Mouse (Mus musculus) MEL (cell line): ENCODE results near the gene Cerk. TPM values are rescaled to one million over a fixed set of nuclear protein-coding genes. Genes with fewer than 3 reads are reported as not detected.
"Not testable (repeated sequence)": the region's sequence is repeated elsewhere in the genome, so short reads cannot be mapped to it uniquely, and the experiment has no call there.

Experiments used
- DNase-seq: peaks from one replicate; pipeline ENCODE4 v3.0.0; 2011; ENCODE audit warnings: low read depth, low spot score
- H3K27ac ChIP-seq: 2 replicates; pipeline ENCODE4 v1.5.1; 2012; ENCODE audit warnings: low read depth, mild to moderate bottlenecking, control low read depth, low read length, moderate library complexity; ENCODE audit not compliant: control insufficient read depth
- H3K27me3 ChIP-seq, 2 experiments: fragments of 150-350 bp in 1 of 2; sonication (generic) in 1 of 2; 2 replicates each; pipeline ENCODE4 v1.6.1; 2012; ENCODE audit warnings: low read length in 2 of 2, mild to moderate bottlenecking in 2 of 2, improper control_type of control experiment in 1 of 2, moderate library complexity in 1 of 2; ENCODE audit not compliant: insufficient read depth in 2 of 2, control insufficient read depth in 1 of 2
- H3K36me3 ChIP-seq, 2 experiments: 2 replicates each; pipeline ENCODE4 v1.6.1; 2012 to 2014; ENCODE audit warnings: low read length in 2 of 2, improper control_type of control experiment in 1 of 2, inconsistent platforms in 1 of 2, mild to moderate bottlenecking in 1 of 2; ENCODE audit not compliant: insufficient read depth in 2 of 2, control insufficient read depth in 1 of 2
- H3K4me1 ChIP-seq, 2 experiments: fragments of 150-350 bp in 1 of 2; sonication (generic) in 1 of 2; 2 replicates each; pipeline ENCODE4 v1.6.1; 2012; ENCODE audit warnings: low read length in 2 of 2, improper control_type of control experiment in 1 of 2, mild to moderate bottlenecking in 1 of 2; ENCODE audit not compliant: insufficient read depth in 2 of 2, control insufficient read depth in 1 of 2
- H3K4me3 ChIP-seq, 2 experiments: fragments of 150-350 bp in 1 of 2; sonication (generic) in 1 of 2; 2 replicates each; pipeline ENCODE4 v1.5.1; 2012; ENCODE audit warnings: low read depth in 2 of 2, low read length in 2 of 2, mild to moderate bottlenecking in 2 of 2, moderate library complexity in 2 of 2, control low read depth in 1 of 2, improper control_type of control experiment in 1 of 2; ENCODE audit not compliant: control insufficient read depth in 1 of 2, insufficient read depth in 1 of 2
- H3K79me2 ChIP-seq: 2 replicates; pipeline ENCODE4 v1.6.1; 2012; ENCODE audit warnings: mild to moderate bottlenecking, low read length, moderate library complexity; ENCODE audit not compliant: control insufficient read depth, poor library complexity, insufficient read depth
- H3K9ac ChIP-seq: 2 replicates; pipeline ENCODE4 v1.6.1; 2012; ENCODE audit warnings: low read depth, mild to moderate bottlenecking, control low read depth, low read length, moderate library complexity; ENCODE audit not compliant: control insufficient read depth, poor library complexity, severe bottlenecking
- H3K9me3 ChIP-seq: fragments of 150-350 bp; sonication (generic); replicated peaks from 2 replicates; pipeline ENCODE4 v1.6.1; 2012; ENCODE audit warnings: mild to moderate bottlenecking, low read length, improper control_type of control experiment, moderate library complexity; ENCODE audit not compliant: insufficient read depth
- CTCF ChIP-seq, 3 experiments: IDR thresholded peaks in 2 of 3; conservative IDR thresholded peaks in 1 of 3; 2 replicates each; pipeline ENCODE4 v1.5.1; 2011 to 2012; ENCODE audit warnings: low read length in 3 of 3, low read depth in 2 of 3, mild to moderate bottlenecking in 2 of 3, improper control_type of control experiment in 1 of 3, inconsistent platforms in 1 of 3, mixed read lengths in 1 of 3, moderate library complexity in 1 of 3; ENCODE audit not compliant: control insufficient read depth in 1 of 3, insufficient read depth in 1 of 3, poor library complexity in 1 of 3, severe bottlenecking in 1 of 3
- EP300 ChIP-seq, 2 experiments: IDR thresholded peaks; 2 replicates each; pipeline ENCODE4 v1.6.1; 2011; ENCODE audit warnings: improper control_type of control experiment in 2 of 2, low read length in 2 of 2, low read depth in 1 of 2, mild to moderate bottlenecking in 1 of 2
- ETS1 ChIP-seq: IDR thresholded peaks from 2 replicates; pipeline ENCODE4 v1.6.1; 2012; ENCODE audit warnings: low read depth, mild to moderate bottlenecking, inconsistent platforms, low read length, improper control_type of control experiment, moderate library complexity
- GATA1 ChIP-seq: IDR thresholded peaks from 2 replicates; pipeline ENCODE4 v1.6.1; 2011; ENCODE audit warnings: low read depth, low read length, improper control_type of control experiment
- MAFK ChIP-seq: IDR thresholded peaks from 2 replicates; pipeline ENCODE4 v1.6.1; 2011; ENCODE audit warnings: low read depth, mild to moderate bottlenecking, low read length, improper control_type of control experiment, borderline replicate concordance
- MAX ChIP-seq: IDR thresholded peaks from 2 replicates; pipeline ENCODE4 v1.6.1; 2011; ENCODE audit warnings: low read length, improper control_type of control experiment
- MXI1 ChIP-seq: IDR thresholded peaks from 2 replicates; pipeline ENCODE4 v1.6.1; 2011; ENCODE audit warnings: mild to moderate bottlenecking, low read depth, low read length, improper control_type of control experiment
- MYB ChIP-seq: IDR thresholded peaks from 2 replicates; pipeline ENCODE4 v1.6.1; 2011; ENCODE audit warnings: mild to moderate bottlenecking, low read depth, low read length, improper control_type of control experiment
- MYC ChIP-seq: IDR thresholded peaks from 2 replicates; pipeline ENCODE4 v1.6.1; 2011; ENCODE audit warnings: low read depth, mild to moderate bottlenecking, low read length, improper control_type of control experiment, moderate library complexity
- NELFE ChIP-seq: IDR thresholded peaks from 2 replicates; pipeline ENCODE4 v1.6.1; 2011; ENCODE audit warnings: low read depth, low read length, improper control_type of control experiment
- POLR2A ChIP-seq, 2 experiments: IDR thresholded peaks; 2 replicates each; pipeline ENCODE4 v1.6.1; 2011 to 2012; ENCODE audit warnings: low read length in 2 of 2, mild to moderate bottlenecking in 2 of 2, control low read depth in 1 of 2, improper control_type of control experiment in 1 of 2, low read depth in 1 of 2, moderate library complexity in 1 of 2; ENCODE audit not compliant: control insufficient read depth in 1 of 2, insufficient read depth in 1 of 2, poor library complexity in 1 of 2
- RCOR1 ChIP-seq: IDR thresholded peaks from 2 replicates; pipeline ENCODE4 v1.6.1; 2012; ENCODE audit warnings: low read depth, mild to moderate bottlenecking, inconsistent platforms, low read length, improper control_type of control experiment
- SIN3A ChIP-seq: IDR thresholded peaks from 2 replicates; pipeline ENCODE4 v1.6.1; 2012; ENCODE audit warnings: low read length, improper control_type of control experiment, inconsistent platforms
- TAL1 ChIP-seq: IDR thresholded peaks from 2 replicates; pipeline ENCODE4 v1.6.1; 2012; ENCODE audit warnings: mild to moderate bottlenecking, inconsistent platforms, low read length, moderate library complexity, mixed read lengths
- TBP ChIP-seq: IDR thresholded peaks from 2 replicates; pipeline ENCODE4 v1.8.0; 2011; ENCODE audit warnings: low read depth, low read length, improper control_type of control experiment
- TCF12 ChIP-seq: IDR thresholded peaks from 2 replicates; pipeline ENCODE4 v1.6.1; 2014; ENCODE audit warnings: low read depth, mild to moderate bottlenecking, inconsistent platforms, low read length, improper control_type of control experiment, moderate library complexity
- ZC3H11A ChIP-seq: IDR thresholded peaks from 2 replicates; pipeline ENCODE4 v1.6.1; 2012; ENCODE audit warnings: low read depth, mild to moderate bottlenecking, inconsistent platforms, low read length, improper control_type of control experiment
- ZKSCAN1 ChIP-seq: IDR thresholded peaks from 2 replicates; pipeline ENCODE4 v1.6.1; 2012; ENCODE audit warnings: low read depth, mild to moderate bottlenecking, inconsistent platforms, low read length, improper control_type of control experiment, moderate library complexity
- ZMIZ1 ChIP-seq: IDR thresholded peaks from 2 replicates; pipeline ENCODE4 v1.6.1; 2012; ENCODE audit warnings: low read depth, mild to moderate bottlenecking, inconsistent platforms, low read length, improper control_type of control experiment, moderate library complexity
- ZNF384 ChIP-seq: IDR thresholded peaks from 2 replicates; pipeline ENCODE4 v1.6.1; 2012; ENCODE audit warnings: low read depth, mild to moderate bottlenecking, inconsistent platforms, low read length, improper control_type of control experiment
- polyA plus RNA-seq, 2 experiments: library from polyadenylated mRNA; stranded (reverse) in 1 of 2; unstranded in 1 of 2; fragments of >175 nt in 1 of 2; fragments of >200 nt in 1 of 2; gene quantifications; 2 replicates each; pipeline versions ENCODE4 v1.2.1 to v1.2.4; 2012; ENCODE audit warnings: low replicate concordance in 2 of 2, low read depth in 1 of 2; ENCODE audit not compliant: insufficient read length in 2 of 2, insufficient read depth in 1 of 2, missing spikeins in 1 of 2
- total RNA-seq: library from RNA; depleted of rRNA; stranded (reverse); fragments of 300-350 nt; gene quantifications from 2 replicates; pipeline ENCODE4 v1.2.3, GENCODE M21; 2012

Gene Cerk
- total and polyA plus RNA-seq, 3 experiments: 4.1 to 9.5 TPM; not detected in 1

DNA sequence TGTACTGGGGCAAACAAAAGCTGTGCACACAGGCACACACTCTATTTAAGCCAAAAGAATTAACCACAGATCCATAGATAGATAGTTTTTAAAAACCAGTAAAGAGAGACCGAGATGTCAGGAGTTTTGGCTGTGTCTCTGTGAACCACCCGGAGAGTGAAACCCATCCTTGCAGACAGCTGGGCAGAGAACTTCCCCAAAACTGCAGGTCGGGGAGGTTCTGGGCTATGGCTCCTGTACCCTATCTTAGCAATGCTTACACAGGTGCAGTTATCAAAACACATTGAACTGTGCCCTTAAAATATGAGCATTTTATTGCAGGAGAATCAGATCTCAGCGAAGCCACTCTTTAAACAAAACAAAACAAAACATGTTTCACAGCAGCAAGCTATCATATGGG is 5.5 kb downstream of the Cerk start:
- TF ChIP-seq CTCF (IDR thresholded peaks at IDR 0.05 in 2 of 3, conservative IDR thresholded peaks at IDR 0.05 in 1 of 3; ENCODE audit: control insufficient read depth in 1 of 3, insufficient read depth in 1 of 3, low read depth in 2 of 3, low read length in 3 of 3, poor library complexity in 1 of 3, severe bottlenecking in 1 of 3): no peak
- TF ChIP-seq SIN3A: no peak; the same call in 1 of the 2 replicates
- TF ChIP-seq MYB: no peak
- TF ChIP-seq TBP: 0 out of 2 replicates have a peak, but pooled peaks have one; percentile 9
- TF ChIP-seq EP300 (IDR thresholded peaks at IDR 0.05; ENCODE audit: low read depth in 1 of 2, low read length in 2 of 2): peak; percentile 53 to 69; a peak in 3 of 4 replicates
- TF ChIP-seq TCF12: peak; percentile 79
- TF ChIP-seq RCOR1: peak; percentile 53
- peak; percentile 44 for TF ChIP-seq GATA1
- no peak for TF ChIP-seq ZMIZ1
- no peak for TF ChIP-seq ZKSCAN1
- no peak for TF ChIP-seq POLR2A (IDR thresholded peaks at IDR 0.05; ENCODE audit: control insufficient read depth in 1 of 2, insufficient read depth in 1 of 2, low read depth in 1 of 2, low read length in 2 of 2, poor library complexity in 1 of 2)
- peak; percentile 40; the same call in 1 of the 2 replicates for TF ChIP-seq MAX
- no peak for TF ChIP-seq NELFE
- peak; percentile 12; the same call in 1 of the 2 replicates for TF ChIP-seq ZC3H11A
- no peak for TF ChIP-seq MYC
- no peak for TF ChIP-seq ZNF384
- TF ChIP-seq TAL1: 0 out of 2 replicates have a peak, but pooled peaks have one; percentile 42
- TF ChIP-seq MXI1: 0 out of 2 replicates have a peak, but pooled peaks have one; percentile 41
- peak; percentile 81 for TF ChIP-seq ETS1
- TF ChIP-seq, all 39 proteins: peak for 10
- peaks cover 0 to 17% of the 10 kb centered on the region in 2 experiments; a peak in 2 of 4 replicates for H3K36me3 ChIP-seq
- peaks cover 2% of the 10 kb centered on the region; the same call in 1 of the 2 replicates for H3K79me2 ChIP-seq
- H3K9me3 ChIP-seq: no peaks in the 10 kb centered on the region
- H3K4me3 ChIP-seq: no peak overlapping the region
- peaks cover 11 to 32% of the 10 kb centered on the region in 2 experiments for H3K4me1 ChIP-seq
- H3K9ac ChIP-seq: no peak overlapping the region
- DNase-seq: peak; percentile 79
- peak overlapping the region; percentile 20; the same call in 1 of the 2 replicates for H3K27ac ChIP-seq
- H3K27me3 ChIP-seq: peaks cover 0 to under 1% of the 10 kb centered on the region in 2 experiments; a peak in 1 of 4 replicates

DNA sequence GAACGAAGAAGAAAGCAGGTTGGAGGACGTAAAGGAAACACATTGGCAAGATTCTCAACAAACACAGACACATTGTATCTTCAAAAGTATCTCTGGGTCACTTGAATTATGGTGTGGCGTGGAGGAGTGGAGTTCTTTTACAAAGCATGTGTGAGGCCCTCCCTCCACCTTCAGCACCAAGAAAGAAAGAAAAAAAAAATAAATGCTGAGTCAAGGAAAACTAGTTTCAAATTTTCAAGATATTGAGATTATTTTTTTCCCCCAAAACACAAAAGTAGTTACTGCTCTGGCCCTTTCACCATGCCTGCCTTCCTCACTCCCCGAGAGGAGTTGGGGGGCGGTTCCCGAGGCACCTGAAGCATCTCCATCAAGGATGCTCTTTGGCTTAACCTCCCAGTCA is 7.3 kb downstream of the Cerk start:
- no peak for DNase-seq
- H3K9ac ChIP-seq: no peak overlapping the region
- no peaks in the 10 kb centered on the region for H3K79me2 ChIP-seq
- no peak overlapping the region for H3K27ac ChIP-seq
- TF ChIP-seq MYC (no peak), MAFK (0 out of 2 replicates have a peak, but pooled peaks have one; percentile 14)
- peaks cover 11 to 25% of the 10 kb centered on the region in 2 experiments for H3K4me1 ChIP-seq
- H3K36me3 ChIP-seq: peaks cover 0 to 17% of the 10 kb centered on the region in 2 experiments; a peak in 2 of 4 replicates
- H3K9me3 ChIP-seq: no peaks in the 10 kb centered on the region
- no peaks in the 10 kb centered on the region for H3K27me3 ChIP-seq
- H3K4me3 ChIP-seq: no peak overlapping the region

DNA sequence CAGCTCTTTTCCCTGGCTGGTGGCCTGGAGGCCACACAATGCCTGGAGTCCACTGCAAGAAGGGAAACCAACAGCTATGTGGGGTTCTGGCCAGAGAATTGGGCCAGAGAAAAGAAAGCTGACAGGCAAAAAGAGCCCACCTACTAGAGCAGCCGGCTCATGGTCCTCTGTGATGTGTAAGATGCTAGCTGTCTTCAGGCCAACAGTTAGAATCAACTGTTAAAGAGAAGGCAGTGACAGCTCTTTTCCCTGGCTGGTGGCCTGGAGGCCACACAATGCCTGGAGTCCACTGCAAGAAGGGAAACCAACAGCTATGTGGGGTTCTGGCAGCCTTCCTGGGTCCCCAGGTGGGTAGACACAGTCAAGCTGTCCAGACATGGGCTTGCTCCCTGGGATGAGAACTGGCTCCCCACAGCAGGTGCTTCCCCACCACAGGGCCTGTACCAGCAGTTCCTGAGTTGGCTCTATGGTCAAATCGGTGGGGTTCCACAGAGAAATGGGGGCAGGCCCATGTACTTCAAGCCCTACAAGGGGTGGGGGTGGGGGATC is 8.2 kb downstream of the Cerk start:
- not testable (repeated sequence) for DNase-seq, H3K27me3 ChIP-seq, H3K79me2 ChIP-seq, H3K27ac ChIP-seq, H3K9ac ChIP-seq, H3K4me3 ChIP-seq, H3K9me3 ChIP-seq
- H3K4me1 ChIP-seq: peaks cover 11 to 21% of the 10 kb centered on the region in 2 experiments
- H3K36me3 ChIP-seq: peaks cover 0 to 17% of the 10 kb centered on the region in 2 experiments; a peak in 2 of 4 replicates
